Mouse (Mus musculus): ENCODE results near the gene Fbxl8. TPM values are rescaled to one million over a fixed set of nuclear protein-coding genes. Genes with fewer than 3 reads are reported as not detected.
A peak's percentile ranks its signal among the peaks of the same experiment; 100 is the strongest.
"Not testable (repeated sequence)": the region's sequence is repeated elsewhere in the genome, so short reads cannot be mapped to it uniquely, and the experiment has no call there.

Fbxl8 gene
- total and polyA plus RNA-seq, 2 experiments from 2014 or later, result 3.6 to 6.4 TPM

DNA sequence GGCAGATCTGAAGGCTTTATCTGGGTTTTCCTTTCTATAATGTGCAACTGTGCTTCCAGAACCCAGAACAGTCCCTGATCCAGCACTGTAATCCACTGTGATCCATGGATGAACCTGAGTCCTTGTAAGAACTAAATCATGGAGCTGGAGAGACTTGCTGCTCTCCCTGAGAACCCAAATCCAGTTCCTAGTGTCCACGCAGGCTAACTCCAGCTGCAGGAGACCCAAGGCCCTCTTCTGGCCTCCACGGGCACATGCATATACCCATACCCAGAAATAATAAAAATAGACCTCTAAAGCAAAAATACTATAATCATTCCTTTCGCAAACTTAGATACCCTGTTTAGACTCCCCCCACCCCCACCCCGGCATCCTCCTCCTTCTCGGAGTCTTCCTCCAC, 23.8 kb downstream of the Fbxl8 start:
- Histone ChIP-seq H3K36me3 (replicated peaks; ENCODE audit: control insufficient read depth, insufficient read depth, low read length) (no peaks in the 10 kb centered on the region), H3K4me3 (ENCODE audit: low read depth, low read length) (no peak overlapping the region), H3K27me3 (ENCODE audit: control insufficient read depth, insufficient read depth, low read length) (0 out of 2 replicates have a peak, but pooled peaks cover 4% of the 10 kb centered on the region), H3K9me3 (replicated peaks; ENCODE audit: control insufficient read depth, low read length) (no peaks in the 10 kb centered on the region), H3K4me2 (ENCODE audit: low read depth, low read length) (no peak overlapping the region), H3K4me1 (ENCODE audit: control insufficient read depth, insufficient read depth) (peaks cover 12% of the 10 kb centered on the region), H3K27ac (ENCODE audit: low read depth) (no peak overlapping the region), H3K9ac (replicated peaks; ENCODE audit: low read depth, low read length) (no peak overlapping the region)
- TF ChIP-seq EP300 (IDR thresholded peaks at IDR 0.05; ENCODE audit: low read depth) (no peak), CTCF (IDR thresholded peaks at IDR 0.05; ENCODE audit: low read depth) (peak; percentile 1)
- WGBS, result 84% methylated on average over 5 of the region's 5 CpGs
- ATAC-seq (ENCODE audit: insufficient read depth, low read depth) (no peak), DNase-seq (ENCODE audit: low spot score) (no peak)

DNA sequence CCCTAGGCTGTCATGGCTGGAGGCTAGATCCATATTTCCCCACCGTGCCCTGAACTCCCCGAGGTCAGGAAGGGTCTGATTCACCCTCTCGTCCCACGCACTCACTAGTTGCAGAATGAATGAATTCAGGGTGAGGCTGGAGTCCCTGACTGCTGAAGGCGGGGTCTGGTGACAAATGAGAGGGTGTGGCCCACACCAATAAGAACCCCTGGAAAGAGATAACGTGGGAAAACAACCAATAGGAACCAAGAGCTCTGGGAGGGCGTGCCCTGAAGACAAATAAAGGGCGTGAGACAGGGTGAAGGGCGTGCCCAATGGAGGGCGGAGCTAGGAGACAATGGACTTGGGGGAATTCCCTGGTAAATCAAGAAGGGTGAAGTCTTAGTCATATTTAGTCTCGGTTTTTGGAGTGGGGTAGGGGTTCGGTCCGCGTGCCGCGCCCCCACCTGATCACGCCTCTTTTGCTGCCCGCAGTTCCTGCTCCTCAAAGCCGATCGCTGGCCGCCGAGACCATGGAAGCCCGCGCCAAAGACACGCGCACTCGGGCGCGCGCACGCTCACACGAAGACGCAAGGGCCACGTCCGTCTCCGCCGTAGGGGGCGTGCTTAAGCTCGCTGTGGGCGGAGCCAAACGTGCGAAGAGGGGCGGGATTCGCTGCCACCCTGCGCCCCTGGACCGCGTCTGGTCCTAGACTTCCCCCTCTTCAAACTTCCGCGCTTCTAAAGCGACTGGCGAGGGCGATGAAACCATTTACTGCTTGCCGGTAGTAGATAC, 24.7 kb downstream of the Fbxl8 start:
- Histone ChIP-seq H3K27ac (ENCODE audit: low read depth) (peak overlapping the region; percentile 69), H3K36me3 (replicated peaks; ENCODE audit: control insufficient read depth, insufficient read depth, low read length) (no peaks in the 10 kb centered on the region), H3K4me2 (ENCODE audit: low read depth, low read length) (peak overlapping the region; percentile 81), H3K4me1 (ENCODE audit: control insufficient read depth, insufficient read depth) (peaks cover 12% of the 10 kb centered on the region), H3K4me3 (ENCODE audit: low read depth, low read length) (peak overlapping the region; percentile 57), H3K27me3 (ENCODE audit: control insufficient read depth, insufficient read depth, low read length) (0 out of 2 replicates have a peak, but pooled peaks cover 4% of the 10 kb centered on the region), H3K9me3 (replicated peaks; ENCODE audit: control insufficient read depth, low read length) (no peaks in the 10 kb centered on the region), H3K9ac (replicated peaks; ENCODE audit: low read depth, low read length) (no peak overlapping the region; the same call in 1 of the 2 replicates)
- DNase-seq (ENCODE audit: low spot score) (peak; percentile 97), ATAC-seq (ENCODE audit: insufficient read depth, low read depth) (peak; percentile 93)
- TF ChIP-seq EP300 (IDR thresholded peaks at IDR 0.05; ENCODE audit: low read depth) (no peak), CTCF (IDR thresholded peaks at IDR 0.05; ENCODE audit: low read depth) (peak; percentile 33)
- WGBS, result 1% methylated on average over 53 of the region's 53 CpGs

DNA sequence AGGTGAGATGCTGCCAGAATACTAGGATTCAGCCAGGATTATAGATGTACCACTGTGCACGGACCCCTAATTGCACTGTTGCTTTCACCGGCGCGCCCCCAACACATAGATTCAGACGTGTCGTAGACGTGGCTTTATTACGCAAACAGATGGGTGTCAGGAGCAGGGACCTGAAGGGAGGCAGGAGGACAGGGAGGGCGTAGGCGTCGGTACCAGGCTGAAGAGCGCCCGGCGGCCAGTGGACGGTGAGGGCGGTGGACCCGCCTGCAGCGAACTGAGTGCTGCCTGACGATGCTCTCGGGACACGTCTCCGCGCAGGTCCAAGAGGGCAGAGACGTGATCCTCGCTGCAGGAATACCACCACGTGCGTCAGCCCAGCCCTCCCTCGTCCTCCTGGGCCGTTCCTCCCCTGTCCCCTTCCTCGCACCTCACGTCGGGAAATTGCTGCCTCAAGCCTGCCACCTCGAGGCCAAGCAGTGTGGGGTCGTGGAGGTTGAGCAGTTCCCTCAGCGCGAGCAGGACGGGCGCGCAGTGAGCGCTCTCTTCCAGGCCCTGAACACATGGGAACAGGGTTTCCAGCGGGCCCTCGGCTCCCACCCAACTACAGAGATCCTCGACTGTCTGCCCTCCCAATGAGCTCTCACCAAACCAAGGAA, 25.5 kb downstream of the Fbxl8 start, which contains the start of gene 4931428F04Rik:
TSS of gene 4931428F04Rik (minus strand) at position 60 of the 656 bp plus-strand sequence.
- Histone ChIP-seq H3K4me1 (ENCODE audit: control insufficient read depth, insufficient read depth) (peaks cover 12% of the 10 kb centered on the region), H3K27ac (ENCODE audit: low read depth) (peak within 1 kb of the TSS; percentile 69), H3K9ac (replicated peaks; ENCODE audit: low read depth, low read length) (no peak within 1 kb of the TSS; the same call in 1 of the 2 replicates), H3K4me2 (ENCODE audit: low read depth, low read length) (peak within 1 kb of the TSS; percentile 81), H3K9me3 (replicated peaks; ENCODE audit: control insufficient read depth, low read length) (no peaks in the 10 kb centered on the region), H3K4me3 (ENCODE audit: low read depth, low read length) (peak within 1 kb of the TSS; percentile 57), H3K27me3 (ENCODE audit: control insufficient read depth, insufficient read depth, low read length) (0 out of 2 replicates have a peak, but pooled peaks cover 4% of the 10 kb centered on the region), H3K36me3 (replicated peaks; ENCODE audit: control insufficient read depth, insufficient read depth, low read length) (no peaks in the 10 kb centered on the region)
- TF ChIP-seq EP300 (IDR thresholded peaks at IDR 0.05; ENCODE audit: low read depth), result no peak
- peak; percentile 58 for TF ChIP-seq CTCF (IDR thresholded peaks at IDR 0.05; ENCODE audit: low read depth)
- DNase-seq (ENCODE audit: low spot score) (no peak), ATAC-seq (ENCODE audit: insufficient read depth, low read depth) (peak; percentile 18; the same call in 1 of the 2 replicates)
- WGBS, result 2% methylated on average over 42 of the region's 43 CpGs

DNA sequence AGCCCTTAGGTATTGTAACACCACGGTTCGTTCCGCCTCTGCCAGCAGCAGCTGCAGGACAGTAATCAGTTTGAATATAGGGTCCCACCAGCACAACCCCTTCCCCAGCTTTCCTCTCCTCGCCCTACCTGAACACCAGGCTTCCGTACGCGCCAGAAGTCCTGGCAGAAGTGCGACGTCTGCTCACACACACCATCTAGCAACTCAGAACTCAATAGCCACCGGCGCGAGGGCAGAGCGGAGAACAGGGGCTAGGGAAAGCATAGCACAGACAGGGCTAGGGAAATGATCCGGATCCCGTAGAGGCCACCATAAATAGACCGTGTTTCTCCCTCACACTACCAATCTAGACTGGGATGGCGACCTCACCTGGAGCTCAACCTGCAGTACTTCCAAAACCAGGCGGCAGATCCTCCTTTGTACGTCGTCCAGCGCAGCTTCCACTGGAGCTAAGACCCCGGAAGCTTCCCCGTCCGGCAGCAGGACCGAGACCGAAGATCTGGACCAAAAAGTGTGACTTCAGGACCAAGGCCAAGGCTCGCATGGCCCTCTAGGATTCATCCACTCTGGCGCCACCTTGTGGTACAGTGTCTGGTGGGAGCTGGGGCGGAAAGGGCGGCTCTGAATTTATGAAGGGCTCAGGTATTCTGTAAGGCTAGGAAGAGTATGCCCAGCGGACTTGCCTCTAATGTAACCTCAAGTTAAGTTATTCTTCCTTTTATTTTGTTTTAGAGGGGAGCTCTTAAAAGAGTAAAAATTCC, 26.3 kb downstream of the Fbxl8 start:
- H3K4me2 ChIP-seq (ENCODE audit: low read depth, low read length), result peak overlapping the region; percentile 81
- 13% methylated on average over 31 of the region's 31 CpGs for WGBS
- no peaks in the 10 kb centered on the region for H3K36me3 ChIP-seq (replicated peaks; ENCODE audit: control insufficient read depth, insufficient read depth, low read length)
- ATAC-seq (ENCODE audit: insufficient read depth, low read depth), result peak; percentile 19; the same call in 1 of the 2 replicates
- TF ChIP-seq CTCF (IDR thresholded peaks at IDR 0.05; ENCODE audit: low read depth) (peak; percentile 95), EP300 (IDR thresholded peaks at IDR 0.05; ENCODE audit: low read depth) (no peak)
- peaks cover 12% of the 10 kb centered on the region for H3K4me1 ChIP-seq (ENCODE audit: control insufficient read depth, insufficient read depth)
- 0 out of 2 replicates have a peak, but pooled peaks cover 4% of the 10 kb centered on the region for H3K27me3 ChIP-seq (ENCODE audit: control insufficient read depth, insufficient read depth, low read length)
- no peak overlapping the region for H3K9ac ChIP-seq (replicated peaks; ENCODE audit: low read depth, low read length)
- DNase-seq (ENCODE audit: low spot score), result peak; percentile 81
- no peak overlapping the region for H3K4me3 ChIP-seq (ENCODE audit: low read depth, low read length)
- no peak overlapping the region for H3K27ac ChIP-seq (ENCODE audit: low read depth)
- no peaks in the 10 kb centered on the region for H3K9me3 ChIP-seq (replicated peaks; ENCODE audit: control insufficient read depth, low read length)

DNA sequence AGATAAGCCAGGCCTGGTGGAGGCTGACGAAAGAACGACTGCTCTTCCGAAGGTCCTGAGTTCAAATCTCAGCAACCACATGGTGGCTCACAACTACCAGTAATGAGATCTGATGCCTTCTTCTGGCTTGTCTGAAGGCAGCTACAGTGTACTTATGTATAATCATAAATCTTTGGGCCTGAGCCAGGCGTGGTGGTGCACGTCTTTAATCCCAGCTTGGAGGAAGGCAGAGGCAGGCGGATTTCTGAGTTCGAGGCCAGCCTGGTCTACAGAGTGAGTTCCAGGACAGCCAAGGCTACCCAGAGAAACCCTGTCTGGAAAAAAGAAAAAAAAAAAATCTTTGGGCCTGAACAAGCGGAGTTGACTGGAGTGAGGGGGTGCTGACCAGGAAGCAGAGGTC, 26.9 kb downstream of the Fbxl8 start:
- not testable (repeated sequence) for DNase-seq (ENCODE audit: low spot score); H3K27me3 ChIP-seq (ENCODE audit: control insufficient read depth, insufficient read depth, low read length); H3K9me3 ChIP-seq (replicated peaks; ENCODE audit: control insufficient read depth, low read length); H3K4me2 ChIP-seq (ENCODE audit: low read depth, low read length); H3K36me3 ChIP-seq (replicated peaks; ENCODE audit: control insufficient read depth, insufficient read depth, low read length); ATAC-seq (ENCODE audit: insufficient read depth, low read depth); H3K9ac ChIP-seq (replicated peaks; ENCODE audit: low read depth, low read length); H3K4me3 ChIP-seq (ENCODE audit: low read depth, low read length); H3K27ac ChIP-seq (ENCODE audit: low read depth)
- H3K4me1 ChIP-seq (ENCODE audit: control insufficient read depth, insufficient read depth), result peaks cover 17% of the 10 kb centered on the region
- WGBS, result 72% methylated on average over 8 of the region's 8 CpGs
